Mouse (Mus musculus) CH12.LX (cell line): ENCODE measurements at regions not wholly inside any gene's neighbourhood (a gene's known extent, or its start where the extent isn't known, plus 50 kb on each side); places are given as distances from the start of the nearest gene placed in this dataset.

Experiments used
- CHD1 ChIP-seq: IDR thresholded peaks from 2 replicates; pipeline ENCODE4 v1.6.1; 2012; ENCODE audit warnings: low read depth, low read length, improper control_type of control experiment, inconsistent platforms
- CHD2 ChIP-seq: IDR thresholded peaks from 2 replicates; pipeline ENCODE4 v1.6.1; 2011; ENCODE audit warnings: low read length, improper control_type of control experiment
- CTCF ChIP-seq, 2 experiments: IDR thresholded peaks in 1 of 2; conservative IDR thresholded peaks in 1 of 2; 2 replicates each; pipeline ENCODE4 v1.5.1; 2011 to 2012; ENCODE audit warnings: low read depth in 2 of 2, low read length in 2 of 2, improper control_type of control experiment in 1 of 2, inconsistent platforms in 1 of 2, mild to moderate bottlenecking in 1 of 2, moderate library complexity in 1 of 2
- E2F4 ChIP-seq: IDR thresholded peaks from 2 replicates; pipeline ENCODE4 v1.6.1; 2011; ENCODE audit warnings: low read depth, low read length, improper control_type of control experiment; ENCODE audit not compliant: insufficient replicate concordance
- POLR2A ChIP-seq: IDR thresholded peaks from 2 replicates; pipeline ENCODE4 v1.6.1; 2011; ENCODE audit warnings: low read depth, mild to moderate bottlenecking, improper control_type of control experiment, low read length
- USF1 ChIP-seq: IDR thresholded peaks from 2 replicates; pipeline ENCODE4 v1.6.1; 2014; ENCODE audit warnings: low read depth, mild to moderate bottlenecking, inconsistent platforms, low read length, improper control_type of control experiment
- ZMIZ1 ChIP-seq: IDR thresholded peaks from 2 replicates; pipeline ENCODE4 v1.6.1; 2012; ENCODE audit warnings: low read depth, mild to moderate bottlenecking, inconsistent platforms, low read length, improper control_type of control experiment

GRCm38 (mm10) chr4:72391887-72392435 lies 191.2 kb upstream of the Tle1 start:
- TF ChIP-seq CTCF (conservative IDR thresholded peaks at IDR 0.05 in 1 of 2, IDR thresholded peaks at IDR 0.05 in 1 of 2; ENCODE audit: low read depth in 2 of 2, low read length in 2 of 2) (no peak), E2F4 (no peak), CHD2 (no peak), USF1 (no peak), CHD1 (no peak), POLR2A (no peak), ZMIZ1 (no peak)
